Mouse (Mus musculus) midbrain, embryonic 16.5 days (tissue): Measurements from ENCODE around the gene Tbc1d8. TPM values are rescaled to one million over a fixed set of nuclear protein-coding genes. Genes with fewer than 3 reads are reported as not detected.

ENCODE experiments used
- ATAC-seq: fragments of 200-750 bp; cut with Nextera tagmentation; 2 replicates; pipeline ENCODE4 v1.8.0; 2017; ENCODE audit warnings: moderate TSS enrichment
- H3K27ac ChIP-seq: fragments of 300-500 bp; sonication (generic); 2 replicates; pipeline ENCODE4 v1.5.1; 2014; ENCODE audit warnings: mild to moderate bottlenecking, low read length, mixed read lengths
- H3K27me3 ChIP-seq: fragments of 300-500 bp; sonication (generic); 2 replicates; pipeline ENCODE4 v1.6.1; 2014; ENCODE audit warnings: low read depth, low read length, mixed read lengths; ENCODE audit not compliant: control insufficient read depth, insufficient read depth
- H3K36me3 ChIP-seq: fragments of 300-500 bp; sonication (generic); 2 replicates; pipeline ENCODE4 v1.6.1; 2014; ENCODE audit warnings: mild to moderate bottlenecking, low read length, moderate library complexity, mixed read lengths; ENCODE audit not compliant: control insufficient read depth, insufficient read depth
- H3K4me1 ChIP-seq: fragments of 300-500 bp; sonication (generic); 2 replicates; pipeline ENCODE4 v1.6.1; 2014; ENCODE audit warnings: mild to moderate bottlenecking, low read length, mixed read lengths; ENCODE audit not compliant: control insufficient read depth, insufficient read depth
- H3K4me2 ChIP-seq: fragments of 300-500 bp; sonication (generic); 2 replicates; pipeline ENCODE4 v1.6.1; 2014; ENCODE audit warnings: mild to moderate bottlenecking, low read length, mixed read lengths
- H3K4me3 ChIP-seq: fragments of 300-500 bp; sonication (generic); 2 replicates; pipeline ENCODE4 v1.5.1; 2014; ENCODE audit warnings: low read depth, mild to moderate bottlenecking, low read length, moderate library complexity, mixed read lengths
- H3K9ac ChIP-seq: fragments of 300-500 bp; sonication (generic); 2 replicates; pipeline ENCODE4 v1.6.1; 2014; ENCODE audit warnings: low read depth, low read length, mixed read lengths
- H3K9me3 ChIP-seq: fragments of 300-500 bp; sonication (generic); replicated peaks from 2 replicates; pipeline ENCODE4 v1.6.1; 2014; ENCODE audit warnings: mild to moderate bottlenecking, low read length, mixed read lengths; ENCODE audit not compliant: control insufficient read depth, poor library complexity, severe bottlenecking
- WGBS: fragments of 180-500 bp; shearing (Covaris S2); extraction: QIAGEN DNeasy Blood & Tissue Kit; methylation state at CpG from one replicate; pipeline ENCODE4 v1.1.7; 2014; 5-methylcytosine and 5-hydroxymethylcytosine counted together
- polyA plus RNA-seq: library from polyadenylated mRNA; unstranded; fragments of >200 nt; fragmentation: Nextera tagmentation; extraction: Ambion mirVana; gene quantifications from 2 replicates; pipeline ENCODE4 v1.2.1, GENCODE M21; 2015

The Tbc1d8 gene
- polyA plus RNA-seq, 1 experiment from 2014 or later, result 12.6 TPM

DNA sequence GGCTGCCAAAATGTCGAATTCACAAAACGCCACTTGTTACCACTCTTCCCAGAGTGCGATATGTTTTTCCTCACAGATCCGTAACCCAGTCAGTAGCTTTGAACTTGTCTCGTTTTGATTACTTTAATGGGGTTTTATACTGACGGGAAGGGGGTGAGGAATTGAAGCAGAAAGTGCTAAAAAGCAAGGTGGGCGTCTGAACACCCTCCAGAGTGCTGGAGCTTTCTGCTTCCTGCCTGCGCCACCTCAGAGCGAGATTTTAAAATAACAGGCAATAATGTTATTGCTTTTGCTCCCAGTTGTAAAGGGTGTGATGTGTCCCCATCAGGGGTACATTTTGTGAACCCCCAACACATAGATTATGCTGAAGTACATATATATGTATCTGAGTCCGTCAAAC lies 139.7 kb downstream of the Tbc1d8 start:
- no peak overlapping the region for H3K4me3 ChIP-seq
- no peaks in the 10 kb centered on the region for H3K36me3 ChIP-seq
- H3K27me3 ChIP-seq, result no peaks in the 10 kb centered on the region
- no peak overlapping the region for H3K4me2 ChIP-seq
- ATAC-seq, result no peak
- WGBS, result 81% methylated on average over 10 of the region's 10 CpGs
- no peaks in the 10 kb centered on the region for H3K4me1 ChIP-seq
- no peak overlapping the region for H3K9ac ChIP-seq
- no peaks in the 10 kb centered on the region for H3K9me3 ChIP-seq
- no peak overlapping the region for H3K27ac ChIP-seq

DNA sequence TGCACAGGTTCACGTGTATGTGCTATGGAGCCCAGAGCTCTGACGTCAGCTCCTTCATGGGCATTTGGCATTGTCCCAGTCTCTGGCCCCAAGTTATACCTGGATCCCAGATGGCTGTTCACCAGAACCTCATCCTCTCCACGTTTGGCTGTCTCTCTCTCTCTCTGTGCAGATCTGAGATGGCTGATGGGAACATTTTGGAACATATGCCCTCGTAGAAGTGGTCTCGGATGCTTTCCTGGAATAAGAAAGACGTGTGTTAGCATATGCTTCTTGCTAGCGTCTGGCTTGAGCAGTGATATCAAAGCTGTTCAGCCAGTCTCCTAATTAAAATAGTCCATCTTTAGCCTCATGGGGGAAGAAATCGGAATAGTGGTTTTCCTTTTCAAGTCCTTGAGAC lies 141.8 kb downstream of the Tbc1d8 start:
- Histone ChIP-seq H3K27me3 (no peaks in the 10 kb centered on the region), H3K36me3 (no peaks in the 10 kb centered on the region), H3K9me3 (no peaks in the 10 kb centered on the region), H3K9ac (no peak overlapping the region), H3K4me3 (no peak overlapping the region), H3K4me2 (no peak overlapping the region), H3K4me1 (no peaks in the 10 kb centered on the region), H3K27ac (no peak overlapping the region)
- WGBS, result 80% methylated on average over 8 of the region's 8 CpGs
- no peak for ATAC-seq

DNA sequence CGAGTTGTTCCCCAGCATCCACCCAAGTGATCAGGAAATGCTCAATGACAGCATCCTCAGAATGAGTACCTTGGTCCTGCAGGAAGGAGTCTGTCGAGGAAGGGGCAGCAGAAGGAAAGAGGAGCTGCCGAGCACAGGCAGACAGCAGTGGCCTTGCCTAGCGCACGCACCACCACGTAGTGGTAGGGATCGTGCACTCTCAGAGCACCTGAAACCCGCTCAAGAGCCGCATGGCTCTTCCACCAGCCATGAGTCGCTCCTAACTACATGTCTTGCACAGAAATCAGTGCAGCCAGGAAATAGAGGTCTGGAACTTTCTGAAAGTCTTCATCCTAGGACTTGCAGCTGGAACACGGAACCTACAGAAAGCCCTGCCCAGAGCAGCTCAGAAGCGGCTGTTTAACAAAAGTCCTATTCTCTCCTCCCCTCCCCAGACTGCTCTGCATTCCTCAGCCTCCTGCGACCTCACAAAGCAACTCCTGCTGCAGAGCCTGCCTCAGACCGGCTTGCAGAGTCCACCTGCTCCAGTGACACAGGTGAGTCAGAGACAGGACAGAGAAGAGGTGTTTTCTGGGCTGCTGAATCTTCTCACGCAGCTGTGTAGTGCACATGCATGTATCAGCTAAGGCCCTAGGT lies 142.9 kb downstream of the Tbc1d8 start:
- Histone ChIP-seq H3K4me3 (no peak overlapping the region), H3K27ac (no peak overlapping the region), H3K36me3 (no peaks in the 10 kb centered on the region), H3K27me3 (no peaks in the 10 kb centered on the region), H3K4me2 (no peak overlapping the region), H3K4me1 (no peaks in the 10 kb centered on the region), H3K9ac (no peak overlapping the region), H3K9me3 (no peaks in the 10 kb centered on the region)
- WGBS, result 26% methylated on average over 15 of the region's 15 CpGs
- no peak for ATAC-seq

DNA sequence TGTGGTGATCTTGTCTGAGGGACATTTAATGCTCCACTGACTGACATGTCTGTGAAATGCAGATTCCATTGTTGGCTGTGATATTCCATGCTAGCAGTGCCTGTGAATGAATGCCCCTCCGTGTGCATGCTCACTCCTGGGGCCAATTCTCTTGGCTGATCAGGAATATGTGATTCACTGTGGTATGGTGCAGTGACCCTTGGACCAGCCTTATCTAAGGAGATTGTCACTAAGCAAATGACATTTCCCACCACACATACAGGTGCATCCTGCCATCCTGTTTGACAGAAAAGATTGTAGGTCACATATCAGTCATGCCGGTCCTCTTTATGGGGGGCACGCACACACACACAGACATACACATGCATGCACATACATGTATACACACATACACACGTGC lies 146.1 kb downstream of the Tbc1d8 start:
- Histone ChIP-seq H3K9ac (no peak overlapping the region), H3K27ac (no peak overlapping the region), H3K4me1 (no peaks in the 10 kb centered on the region), H3K4me3 (no peak overlapping the region), H3K9me3 (no peaks in the 10 kb centered on the region), H3K36me3 (no peaks in the 10 kb centered on the region), H3K27me3 (no peaks in the 10 kb centered on the region), H3K4me2 (no peak overlapping the region)
- no peak for ATAC-seq
- WGBS, result 80% methylated on average over 4 of the region's 4 CpGs

DNA sequence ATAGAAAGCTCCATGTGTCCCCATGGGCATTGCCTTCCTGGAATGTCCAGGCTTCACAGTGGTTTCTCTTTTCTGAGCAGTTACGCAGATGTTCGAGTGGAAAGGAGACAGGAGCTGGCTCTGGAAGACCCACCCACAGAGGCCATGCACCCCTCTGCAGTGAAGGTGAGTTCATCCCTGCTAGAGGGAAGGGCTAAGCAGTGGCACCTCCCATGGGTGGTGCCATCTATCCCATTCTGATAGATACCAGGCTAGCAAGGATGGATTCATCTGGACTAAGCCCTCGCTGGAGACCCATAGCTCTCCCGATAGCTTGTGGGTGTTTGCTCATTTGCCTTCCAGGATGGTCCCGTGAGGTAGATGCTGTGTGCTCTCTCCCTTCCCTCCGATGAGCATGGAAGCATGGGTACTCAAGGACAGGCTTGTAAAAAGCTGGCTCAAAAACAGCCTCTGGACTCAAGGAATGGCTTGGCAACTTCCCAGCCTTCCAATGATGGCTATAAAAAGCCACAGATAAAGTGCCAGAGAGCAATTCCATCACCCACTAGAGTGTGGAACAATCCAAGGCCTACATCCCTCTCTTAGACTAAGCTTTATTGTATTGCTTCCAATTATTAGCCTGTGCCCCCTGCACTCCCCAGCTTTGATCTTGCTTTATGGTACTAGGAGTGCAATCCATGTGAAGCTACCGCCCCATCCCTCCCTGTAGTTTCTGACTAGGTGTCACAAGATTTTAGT lies 147.5 kb downstream of the Tbc1d8 start:
- Histone ChIP-seq H3K4me1 (no peaks in the 10 kb centered on the region), H3K9ac (no peak overlapping the region)
- 86% methylated on average over 7 of the region's 7 CpGs for WGBS

DNA sequence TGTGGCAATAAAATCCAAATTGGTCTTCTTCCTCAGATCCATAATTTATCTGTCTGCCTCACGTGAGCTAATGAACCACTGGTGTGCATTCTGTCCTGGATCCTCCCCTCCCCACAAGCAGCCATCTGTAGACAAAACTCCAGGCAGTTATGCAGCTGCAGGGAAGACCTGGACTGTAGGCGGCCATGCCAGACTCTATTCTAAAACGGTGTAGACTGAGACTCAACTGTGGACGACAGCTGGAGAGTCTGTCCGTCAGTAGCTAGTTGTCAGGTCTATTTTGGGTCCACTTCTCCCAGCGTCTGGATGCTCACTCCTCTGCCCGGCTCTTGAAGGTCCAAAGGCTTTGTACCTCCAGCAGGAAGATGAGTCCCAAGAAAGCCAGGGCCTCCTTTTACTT lies 151.0 kb downstream of the Tbc1d8 start:
- Histone ChIP-seq H3K4me3 (no peak overlapping the region), H3K9ac (no peak overlapping the region), H3K36me3 (no peaks in the 10 kb centered on the region), H3K27me3 (no peaks in the 10 kb centered on the region), H3K4me1 (no peaks in the 10 kb centered on the region), H3K9me3 (no peaks in the 10 kb centered on the region), H3K27ac (no peak overlapping the region), H3K4me2 (no peak overlapping the region)
- ATAC-seq, result no peak
- WGBS, result 74% methylated on average over 7 of the region's 7 CpGs

More for the DNA sequence above, 147.5 kb downstream of the Tbc1d8 start:
- H3K27ac ChIP-seq, result no peak overlapping the region
- no peak for ATAC-seq
- no peaks in the 10 kb centered on the region for H3K27me3 ChIP-seq
- no peak overlapping the region for H3K4me2 ChIP-seq
- no peak overlapping the region for H3K4me3 ChIP-seq
- H3K36me3 ChIP-seq, result no peaks in the 10 kb centered on the region
- H3K9me3 ChIP-seq, result no peaks in the 10 kb centered on the region

DNA sequence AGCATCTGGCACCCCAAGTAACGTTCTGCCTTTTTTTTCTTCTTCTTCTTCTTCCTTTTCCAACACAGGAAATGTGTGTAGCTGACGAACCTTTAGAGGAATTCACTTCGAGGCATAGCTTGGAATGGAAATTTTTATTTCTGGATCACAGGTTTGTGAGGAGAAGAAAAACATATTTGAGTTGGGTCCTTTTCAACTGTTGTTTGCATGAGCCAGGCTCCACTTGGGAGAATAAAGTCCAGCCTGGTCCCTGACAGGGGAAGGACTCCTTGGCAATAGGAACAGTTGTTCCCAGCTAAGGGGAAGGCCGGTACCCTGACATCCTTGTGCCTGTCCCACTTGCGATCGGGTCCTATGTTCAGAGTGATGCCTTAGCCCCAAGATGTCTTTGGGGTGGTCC lies 153.3 kb downstream of the Tbc1d8 start:
- H3K4me1 ChIP-seq, result no peaks in the 10 kb centered on the region
- no peak overlapping the region for H3K4me3 ChIP-seq
- 90% methylated on average over 6 of the region's 6 CpGs for WGBS
- no peaks in the 10 kb centered on the region for H3K36me3 ChIP-seq
- no peaks in the 10 kb centered on the region for H3K27me3 ChIP-seq
- no peak overlapping the region for H3K9ac ChIP-seq
- H3K9me3 ChIP-seq, result no peaks in the 10 kb centered on the region
- ATAC-seq, result no peak
- H3K27ac ChIP-seq, result no peak overlapping the region
- no peak overlapping the region for H3K4me2 ChIP-seq

DNA sequence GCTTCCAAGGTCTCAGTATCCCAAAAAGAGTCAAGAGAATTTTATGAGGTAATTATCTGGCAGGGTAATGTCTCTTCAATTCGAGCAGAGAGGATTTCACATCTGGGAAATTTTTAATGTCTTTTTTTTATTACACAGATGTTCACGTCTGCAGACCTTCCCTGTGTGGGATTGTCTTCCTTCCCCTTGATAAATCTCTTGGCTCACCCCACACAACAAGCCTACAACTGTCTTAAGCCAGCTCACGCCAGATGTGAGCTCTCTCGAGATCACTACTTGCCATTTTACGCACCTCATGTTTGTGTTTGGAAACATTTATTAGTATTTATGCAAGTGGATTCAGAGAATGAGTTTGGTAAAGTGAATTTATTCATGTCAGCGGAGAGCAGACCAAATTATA lies 156.6 kb downstream of the Tbc1d8 start:
- Histone ChIP-seq H3K27me3 (no peaks in the 10 kb centered on the region), H3K4me3 (no peak overlapping the region), H3K4me1 (no peaks in the 10 kb centered on the region), H3K4me2 (no peak overlapping the region), H3K9me3 (no peaks in the 10 kb centered on the region), H3K36me3 (no peaks in the 10 kb centered on the region), H3K9ac (no peak overlapping the region), H3K27ac (no peak overlapping the region)
- WGBS, result 77% methylated on average over 6 of the region's 6 CpGs
- ATAC-seq, result no peak
